Mouse (Mus musculus): Measurements from ENCODE around the gene Apoc2.

- TF ChIP-seq CTCF (IDR thresholded peaks at IDR 0.05; ENCODE audit: low read depth) (no peak), EP300 (IDR thresholded peaks at IDR 0.05; ENCODE audit: low read depth) (no peak)
Observed at GRCm38 (mm10) chr7:19694336-19695212, 16.8 kb upstream of the Apoc2 start.

Measured in heart, postnatal 0 days (tissue).